Mouse (Mus musculus): Measurements from ENCODE around the gene Mgat4c. TPM values are rescaled to one million over a fixed set of nuclear protein-coding genes. Genes with fewer than 3 reads are reported as not detected.
A peak's percentile ranks its signal among the peaks of the same experiment; 100 is the strongest.

The Mgat4c gene
- polyA plus RNA-seq, 1 experiment from 2014 or later, result not detected

DNA sequence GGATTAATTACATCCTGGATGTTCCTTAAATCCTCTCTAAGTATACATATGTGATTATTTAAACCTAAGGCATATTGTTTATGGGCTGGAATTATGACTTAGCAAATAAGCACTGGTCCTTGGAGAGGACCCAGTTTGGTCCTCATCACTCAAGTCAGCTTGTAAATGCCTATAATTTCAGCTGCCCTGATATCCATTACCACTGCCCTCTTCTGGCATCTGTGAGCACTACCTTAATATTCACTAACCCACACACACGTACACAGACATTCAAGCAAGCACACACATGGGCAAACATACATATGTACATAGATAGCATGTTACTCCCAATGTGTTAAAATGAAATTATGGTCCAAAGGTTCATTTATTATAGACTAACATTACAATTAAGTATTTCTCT is 474.6 kb downstream of the Mgat4c start:
- no peak overlapping the region for H3K27ac ChIP-seq
- H3K36me3 ChIP-seq, result no peaks in the 10 kb centered on the region
- no peak overlapping the region for H3K4me3 ChIP-seq
- H3K4me1 ChIP-seq (replicated peaks), result no peaks in the 10 kb centered on the region
- no peaks in the 10 kb centered on the region for H3K27me3 ChIP-seq
- H3K4me2 ChIP-seq, result no peak overlapping the region
- 36% methylated on average over 1 of the region's 1 CpGs for WGBS
- H3K9ac ChIP-seq, result no peak overlapping the region
- ATAC-seq (replicated peaks; ENCODE audit: insufficient number of reproducible peaks, insufficient read depth, low FRiP score, low read depth), result no peak
- H3K9me3 ChIP-seq (replicated peaks), result no peaks in the 10 kb centered on the region

- peak overlapping the region; percentile 29; the same call in 1 of the 2 replicates for H3K4me2 ChIP-seq
- no peaks in the 10 kb centered on the region for H3K4me1 ChIP-seq (replicated peaks)
- no peak overlapping the region for H3K27ac ChIP-seq
- H3K27me3 ChIP-seq, result no peaks in the 10 kb centered on the region
- ATAC-seq (replicated peaks; ENCODE audit: insufficient number of reproducible peaks, insufficient read depth, low FRiP score, low read depth), result no peak
- H3K9ac ChIP-seq, result no peak overlapping the region
- no peaks in the 10 kb centered on the region for H3K9me3 ChIP-seq (replicated peaks)
- 32% methylated on average over 12 of the region's 12 CpGs for WGBS
- no peak overlapping the region for H3K4me3 ChIP-seq
- H3K36me3 ChIP-seq, result no peaks in the 10 kb centered on the region
These were observed 477.5 kb downstream of the Mgat4c start for GRCm38 (mm10) chr10:102158809-102159208.

DNA sequence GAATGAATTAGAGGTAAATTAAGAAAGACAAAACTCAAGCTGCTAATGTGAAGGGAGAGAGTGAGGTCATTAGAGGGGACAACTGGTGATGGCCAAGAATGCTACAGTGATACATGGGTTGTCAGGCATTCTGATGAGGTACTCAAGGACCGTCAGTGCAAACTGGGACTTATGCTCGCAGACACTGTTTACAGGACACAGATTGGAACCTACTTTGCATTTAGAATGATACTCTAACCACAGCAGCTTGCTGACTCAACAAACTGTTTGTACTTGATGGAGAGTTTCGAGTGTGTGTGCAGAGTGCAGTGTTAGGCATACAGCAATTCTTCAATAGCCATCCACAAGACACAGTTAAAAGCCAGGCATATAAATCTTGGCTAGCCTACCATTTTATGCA is 503.4 kb downstream of the Mgat4c start:
- H3K27me3 ChIP-seq, result no peaks in the 10 kb centered on the region
- H3K36me3 ChIP-seq, result no peaks in the 10 kb centered on the region
- no peak for ATAC-seq (replicated peaks; ENCODE audit: insufficient number of reproducible peaks, insufficient read depth, low FRiP score, low read depth)
- H3K9ac ChIP-seq, result no peak overlapping the region
- no peaks in the 10 kb centered on the region for H3K9me3 ChIP-seq (replicated peaks)
- H3K4me3 ChIP-seq, result no peak overlapping the region
- WGBS, result 73% methylated on average over 3 of the region's 3 CpGs
- no peaks in the 10 kb centered on the region for H3K4me1 ChIP-seq (replicated peaks)
- H3K27ac ChIP-seq, result no peak overlapping the region
- no peak overlapping the region for H3K4me2 ChIP-seq

DNA sequence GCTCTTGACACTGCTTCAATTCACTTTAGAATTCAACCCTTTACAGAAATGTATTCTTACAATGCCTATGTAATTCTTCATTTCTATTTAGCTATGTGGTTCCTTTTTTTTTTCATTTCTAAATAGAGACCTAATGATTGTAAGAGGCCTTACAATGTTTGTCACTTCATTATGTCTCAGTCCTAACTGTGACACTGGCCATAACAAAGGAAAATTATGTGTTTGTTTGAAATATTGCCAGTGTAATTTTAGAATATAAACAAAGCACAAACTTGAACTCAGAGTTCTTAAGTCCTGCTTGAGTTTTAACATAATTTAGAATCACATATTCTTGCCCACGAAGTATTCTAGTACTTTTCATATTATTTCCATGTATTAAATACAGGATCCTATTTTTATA is 510.4 kb downstream of the Mgat4c start:
- Histone ChIP-seq H3K4me1 (replicated peaks) (no peaks in the 10 kb centered on the region), H3K27me3 (no peaks in the 10 kb centered on the region), H3K36me3 (no peaks in the 10 kb centered on the region), H3K27ac (no peak overlapping the region), H3K9me3 (replicated peaks) (no peaks in the 10 kb centered on the region), H3K4me2 (no peak overlapping the region), H3K4me3 (no peak overlapping the region), H3K9ac (no peak overlapping the region)
- 70% methylated on average over 1 of the region's 1 CpGs for WGBS
- ATAC-seq (replicated peaks; ENCODE audit: insufficient number of reproducible peaks, insufficient read depth, low FRiP score, low read depth), result no peak

- 79% methylated on average over 4 of the region's 4 CpGs for WGBS
- Histone ChIP-seq H3K27me3 (no peaks in the 10 kb centered on the region), H3K9ac (no peak overlapping the region), H3K9me3 (replicated peaks) (no peaks in the 10 kb centered on the region), H3K27ac (no peak overlapping the region), H3K36me3 (no peaks in the 10 kb centered on the region), H3K4me3 (no peak overlapping the region), H3K4me2 (no peak overlapping the region), H3K4me1 (replicated peaks) (no peaks in the 10 kb centered on the region)
- ATAC-seq (replicated peaks; ENCODE audit: insufficient number of reproducible peaks, insufficient read depth, low FRiP score, low read depth), result no peak
These were observed 515.6 kb downstream of the Mgat4c start for GRCm38 (mm10) chr10:102196850-102197249.

GRCm38 (mm10) chr10:102238558-102239211 is 557.4 kb downstream of the Mgat4c start:
- no peak for ATAC-seq (replicated peaks; ENCODE audit: insufficient number of reproducible peaks, insufficient read depth, low FRiP score, low read depth)
- WGBS, result 85% methylated on average over 6 of the region's 6 CpGs
- no peak overlapping the region for H3K4me3 ChIP-seq

GRCm38 (mm10) chr10:102243897-102244296 is 562.6 kb downstream of the Mgat4c start:
- H3K9me3 ChIP-seq (replicated peaks), result no peaks in the 10 kb centered on the region
- H3K27me3 ChIP-seq, result no peaks in the 10 kb centered on the region
- no peak overlapping the region for H3K9ac ChIP-seq
- no peak overlapping the region for H3K4me3 ChIP-seq
- no peak overlapping the region for H3K4me2 ChIP-seq
- no peak for ATAC-seq (replicated peaks; ENCODE audit: insufficient number of reproducible peaks, insufficient read depth, low FRiP score, low read depth)
- no peaks in the 10 kb centered on the region for H3K4me1 ChIP-seq (replicated peaks)
- no peaks in the 10 kb centered on the region for H3K36me3 ChIP-seq
- H3K27ac ChIP-seq, result no peak overlapping the region

More at GRCm38 (mm10) chr10:102238558-102239211, 557.4 kb downstream of the Mgat4c start:
- Histone ChIP-seq H3K9ac (no peak overlapping the region), H3K9me3 (replicated peaks) (no peaks in the 10 kb centered on the region), H3K36me3 (no peaks in the 10 kb centered on the region), H3K27ac (no peak overlapping the region), H3K4me1 (replicated peaks) (no peaks in the 10 kb centered on the region), H3K27me3 (no peaks in the 10 kb centered on the region), H3K4me2 (no peak overlapping the region)

DNA sequence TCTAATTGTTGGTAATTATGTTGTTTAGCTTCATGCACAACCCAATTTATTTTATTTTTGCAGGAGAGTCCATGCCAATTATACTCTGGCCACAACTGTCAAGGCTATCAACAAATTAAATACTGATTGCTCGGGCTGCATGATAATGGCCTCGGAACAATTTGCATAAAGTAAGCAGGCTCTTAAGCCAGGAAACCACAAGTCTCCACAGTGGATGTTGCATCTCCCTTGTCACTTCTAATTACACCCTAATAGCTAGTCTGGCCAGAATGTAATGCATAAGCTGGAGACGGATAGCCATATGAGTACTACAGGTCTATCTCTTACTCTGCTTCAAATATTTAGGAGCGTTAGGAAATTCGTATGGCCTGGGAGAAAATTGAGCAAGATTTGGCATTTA is 563.3 kb downstream of the Mgat4c start:
- Histone ChIP-seq H3K4me3 (no peak overlapping the region), H3K27me3 (no peaks in the 10 kb centered on the region), H3K27ac (no peak overlapping the region), H3K9ac (no peak overlapping the region), H3K4me2 (no peak overlapping the region), H3K36me3 (no peaks in the 10 kb centered on the region), H3K4me1 (replicated peaks) (no peaks in the 10 kb centered on the region), H3K9me3 (replicated peaks) (no peaks in the 10 kb centered on the region)
- WGBS, result 68% methylated on average over 5 of the region's 5 CpGs
- no peak for ATAC-seq (replicated peaks; ENCODE audit: insufficient number of reproducible peaks, insufficient read depth, low FRiP score, low read depth)

DNA sequence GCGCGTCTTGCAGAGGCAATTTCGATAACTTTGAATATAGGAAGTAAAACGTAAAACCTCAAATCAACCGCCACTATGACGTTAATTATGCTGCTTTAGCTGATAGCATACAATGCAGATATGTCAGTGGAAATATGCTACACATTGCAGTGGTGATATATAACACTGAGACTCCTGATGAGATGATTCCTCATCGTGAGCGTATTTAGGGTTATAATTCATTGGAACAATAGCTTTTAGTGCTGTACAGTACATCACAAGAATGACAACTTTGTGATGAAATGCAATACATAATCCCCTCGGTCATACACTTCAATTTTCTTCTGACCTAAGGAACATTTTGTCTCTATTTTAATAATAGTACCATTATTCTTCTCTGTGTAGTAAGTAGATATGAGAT is 564.0 kb downstream of the Mgat4c start:
- H3K9me3 ChIP-seq (replicated peaks), result no peaks in the 10 kb centered on the region
- H3K27ac ChIP-seq, result no peak overlapping the region
- no peaks in the 10 kb centered on the region for H3K36me3 ChIP-seq
- no peaks in the 10 kb centered on the region for H3K27me3 ChIP-seq
- H3K4me1 ChIP-seq (replicated peaks), result no peaks in the 10 kb centered on the region
- no peak overlapping the region for H3K4me3 ChIP-seq
- no peak overlapping the region for H3K4me2 ChIP-seq
- no peak for ATAC-seq (replicated peaks; ENCODE audit: insufficient number of reproducible peaks, insufficient read depth, low FRiP score, low read depth)
- WGBS, result 76% methylated on average over 9 of the region's 9 CpGs
- no peak overlapping the region for H3K9ac ChIP-seq

DNA sequence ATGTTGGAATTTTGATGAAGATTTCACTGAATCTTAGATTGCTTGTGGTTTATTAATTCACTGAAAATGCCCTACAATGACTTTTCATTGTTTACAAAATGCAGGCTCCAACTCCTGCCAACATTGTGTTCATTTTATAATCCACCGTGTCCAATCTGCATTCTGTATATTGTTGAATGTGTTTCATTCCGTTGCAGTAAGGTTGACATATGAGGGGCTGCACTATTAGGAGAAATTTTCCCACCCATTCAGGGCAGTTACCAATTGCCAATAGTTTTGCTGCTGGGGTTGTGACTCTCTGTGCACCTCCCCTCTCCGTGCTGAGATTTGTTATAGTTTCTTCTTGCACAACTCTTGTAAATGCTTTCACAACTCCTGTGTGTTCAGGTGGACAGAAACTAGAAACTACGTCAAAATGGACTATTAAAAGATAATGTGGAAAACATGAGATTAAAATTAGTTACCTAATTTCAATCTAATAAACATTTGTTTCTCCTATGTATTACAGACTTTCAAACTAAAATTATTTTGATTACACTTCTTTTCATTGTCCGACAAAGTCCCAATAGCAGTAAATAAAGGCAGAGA is 627.7 kb downstream of the Mgat4c start:
- no peaks in the 10 kb centered on the region for H3K4me1 ChIP-seq (replicated peaks)
- no peaks in the 10 kb centered on the region for H3K36me3 ChIP-seq
- no peak overlapping the region for H3K27ac ChIP-seq
- no peaks in the 10 kb centered on the region for H3K27me3 ChIP-seq
- H3K4me2 ChIP-seq, result no peak overlapping the region
- 75% methylated on average over 5 of the region's 5 CpGs for WGBS
- no peak overlapping the region for H3K4me3 ChIP-seq
- no peaks in the 10 kb centered on the region for H3K9me3 ChIP-seq (replicated peaks)
- H3K9ac ChIP-seq, result no peak overlapping the region
- ATAC-seq (replicated peaks; ENCODE audit: insufficient number of reproducible peaks, insufficient read depth, low FRiP score, low read depth), result no peak

GRCm38 (mm10) chr10:102365685-102366381 is 684.5 kb downstream of the Mgat4c start:
- H3K36me3 ChIP-seq, result no peaks in the 10 kb centered on the region
- H3K9me3 ChIP-seq (replicated peaks), result no peaks in the 10 kb centered on the region
- H3K27me3 ChIP-seq, result no peaks in the 10 kb centered on the region
- H3K4me3 ChIP-seq, result no peak overlapping the region
- ATAC-seq (replicated peaks; ENCODE audit: insufficient number of reproducible peaks, insufficient read depth, low FRiP score, low read depth), result no peak
- H3K27ac ChIP-seq, result no peak overlapping the region
- WGBS, result 66% methylated on average over 5 of the region's 5 CpGs
- no peaks in the 10 kb centered on the region for H3K4me1 ChIP-seq (replicated peaks)
- H3K9ac ChIP-seq, result no peak overlapping the region
- no peak overlapping the region for H3K4me2 ChIP-seq

- Histone ChIP-seq H3K4me1 (replicated peaks) (no peaks in the 10 kb centered on the region), H3K27me3 (no peaks in the 10 kb centered on the region), H3K4me3 (no peak overlapping the region), H3K27ac (no peak overlapping the region), H3K36me3 (no peaks in the 10 kb centered on the region), H3K9ac (no peak overlapping the region), H3K4me2 (no peak overlapping the region), H3K9me3 (replicated peaks) (no peaks in the 10 kb centered on the region)
- no peak for ATAC-seq (replicated peaks; ENCODE audit: insufficient number of reproducible peaks, insufficient read depth, low FRiP score, low read depth)
- 74% methylated on average over 1 of the region's 1 CpGs for WGBS
These were observed 689.3 kb downstream of the Mgat4c start for GRCm38 (mm10) chr10:102370576-102370975.
